Mouse (Mus musculus) monocyte, adult 5-6 weeks (primary cell): Measurements from ENCODE around the gene Trhde. TPM values are rescaled to one million over a fixed set of nuclear protein-coding genes. Genes with fewer than 3 reads are reported as not detected.

Experiments
- ATAC-seq: fragments of 153-309, 156-312 bp; replicated peaks from 2 replicates; pipeline ENCODE4 v1.8.0; 2017; ENCODE audit warnings: mild to moderate bottlenecking; ENCODE audit not compliant: low TSS enrichment, insufficient number of reproducible peaks, severe bottlenecking, poor library complexity, low FRiP score
- total RNA-seq: library from RNA; stranded (forward); fragments of 200-1000, 200-491, 200-594 nt; gene quantifications from 3 replicates; pipeline ENCODE4 v1.2.3, GENCODE M21; 2017

The Trhde gene
- total RNA-seq, 1 experiment from 2014 or later, result not detected

- ATAC-seq, result no peak
Observed at GRCm38 (mm10) chr10:114742755-114743705, 59.1 kb downstream of the Trhde start.

DNA sequence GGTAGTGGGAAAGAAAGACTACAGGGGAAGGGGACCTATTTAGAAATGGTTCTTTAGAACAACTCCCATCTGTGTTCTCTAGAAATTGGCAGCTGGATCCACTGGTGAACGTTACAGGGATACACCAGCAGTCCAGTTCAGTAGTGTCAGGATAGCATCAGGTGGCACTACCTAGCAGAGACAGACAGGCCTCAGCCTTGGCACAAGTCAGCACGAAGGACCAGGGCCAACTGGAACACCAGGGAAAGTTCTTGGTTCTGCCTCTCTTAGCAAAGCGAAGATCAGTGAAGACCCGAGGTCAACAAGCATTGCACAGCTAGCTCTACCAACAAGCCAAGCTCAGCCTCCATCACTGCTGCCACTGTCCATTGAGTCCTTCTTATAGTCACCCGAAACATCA is 62.2 kb downstream of the Trhde start:
- ATAC-seq, result no peak

DNA sequence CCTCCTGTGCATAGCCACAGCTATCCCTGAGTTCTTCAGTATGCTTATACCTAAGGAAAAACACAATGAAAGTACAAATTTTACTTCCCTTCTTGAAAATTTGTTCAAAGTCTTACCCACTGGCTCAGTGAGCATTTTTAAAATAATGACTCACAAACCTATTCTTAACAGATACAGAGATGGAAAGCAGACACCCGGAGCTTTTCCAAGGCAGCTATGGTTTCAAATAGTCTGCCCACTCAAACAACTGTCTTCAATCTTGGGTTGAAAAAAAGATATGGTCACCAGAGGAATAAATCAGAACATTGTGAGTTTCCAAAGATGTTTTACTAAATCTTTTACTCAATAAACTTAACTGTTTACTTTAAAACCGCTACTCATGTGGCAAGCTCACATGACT is 64.5 kb downstream of the Trhde start:
- no peak for ATAC-seq

GRCm38 (mm10) chr10:114736377-114736776 is 65.7 kb downstream of the Trhde start:
- ATAC-seq, result no peak

- ATAC-seq, result no peak
Observed at GRCm38 (mm10) chr10:114735678-114736077, 66.4 kb downstream of the Trhde start.

- ATAC-seq, result no peak
Observed at GRCm38 (mm10) chr10:114735111-114735510, 67.0 kb downstream of the Trhde start.

DNA sequence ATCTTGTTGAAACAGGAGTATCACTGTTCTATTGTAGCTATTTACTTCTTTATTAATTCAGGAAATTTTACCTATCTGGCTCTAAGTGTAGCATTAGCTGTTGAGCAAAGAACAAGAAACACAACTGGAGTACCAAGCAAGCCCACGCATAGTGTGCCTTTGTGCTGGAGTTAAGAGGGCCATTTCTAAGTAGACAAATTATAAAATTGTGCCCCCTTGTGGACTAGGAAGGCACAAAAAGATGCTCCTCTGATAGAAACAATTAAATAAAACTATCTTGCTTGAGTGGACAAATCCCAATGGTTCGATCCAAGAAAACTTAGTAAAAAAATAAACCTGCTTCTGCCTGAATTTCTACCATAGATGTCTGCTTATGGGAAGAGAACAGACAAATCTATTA is 76.5 kb downstream of the Trhde start:
- no peak for ATAC-seq

GRCm38 (mm10) chr10:114701791-114702190 is 100.3 kb downstream of the Trhde start:
- no peak for ATAC-seq

- no peak for ATAC-seq
Observed at GRCm38 (mm10) chr10:114671791-114672415, 130.2 kb downstream of the Trhde start.

GRCm38 (mm10) chr10:114593046-114593445 is 209.1 kb downstream of the Trhde start:
- no peak for ATAC-seq

DNA sequence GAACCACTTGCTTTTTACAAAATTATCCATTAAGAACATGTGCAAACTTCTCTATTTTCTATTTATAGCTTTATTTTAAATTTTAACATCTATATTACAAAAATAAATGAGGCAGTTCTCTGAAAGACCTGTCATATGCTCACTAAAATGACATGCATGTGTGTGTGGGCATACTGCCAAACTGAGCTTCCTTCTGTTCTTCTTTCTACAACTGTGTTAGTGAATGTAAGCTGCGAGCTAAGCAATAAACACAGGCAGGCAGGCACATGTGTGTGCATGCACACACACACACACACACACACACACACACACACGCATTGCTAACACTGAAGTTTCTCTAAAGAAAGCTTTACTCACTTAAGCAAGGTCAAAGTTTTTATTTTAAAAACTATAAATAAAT is 223.2 kb downstream of the Trhde start:
- ATAC-seq, result no peak

DNA sequence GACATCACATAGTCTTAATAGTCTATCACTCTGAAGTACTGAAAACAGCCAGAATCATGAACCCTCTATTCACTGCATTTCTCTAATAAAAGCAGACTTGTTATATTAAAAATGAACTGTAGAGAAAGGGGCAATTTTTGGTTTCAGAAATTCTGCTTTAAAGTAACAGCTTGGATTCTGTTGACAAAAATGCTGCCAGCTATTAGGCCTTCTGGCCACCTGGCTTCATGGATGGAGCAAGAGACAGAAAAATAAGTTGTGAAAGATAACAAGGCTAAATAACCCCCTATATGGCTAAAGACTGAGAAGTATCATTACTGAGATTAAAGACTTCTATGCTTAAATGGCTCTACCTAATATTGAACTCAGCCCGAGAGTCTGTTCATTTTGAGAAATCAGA is 234.2 kb downstream of the Trhde start:
- ATAC-seq, result no peak

- no peak for ATAC-seq
Observed at GRCm38 (mm10) chr10:114509186-114509585, 292.9 kb downstream of the Trhde start.

DNA sequence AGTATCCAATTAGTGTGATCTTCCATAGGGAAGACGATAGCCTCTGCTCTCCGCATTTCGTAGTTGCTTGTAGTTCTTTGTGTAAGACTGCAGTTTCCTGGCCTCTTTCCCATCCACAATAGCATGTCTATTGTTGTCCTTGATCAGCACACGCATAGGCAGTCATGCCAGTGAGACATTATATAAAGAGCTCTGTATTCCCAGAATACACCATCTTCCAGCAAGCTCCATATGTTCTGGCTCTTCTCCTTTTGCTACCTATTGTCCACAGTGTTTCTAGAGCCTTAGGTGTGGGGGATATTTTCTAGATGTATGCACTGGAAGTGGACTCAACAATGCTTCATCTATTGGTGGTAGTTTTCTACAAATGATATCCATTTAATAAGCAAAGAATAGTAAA is 313.3 kb downstream of the Trhde start:
- no peak for ATAC-seq

- no peak for ATAC-seq
Observed at GRCm38 (mm10) chr10:114455591-114455990, 346.5 kb downstream of the Trhde start.

- no peak for ATAC-seq
Observed at GRCm38 (mm10) chr10:114448116-114448515, 354.0 kb downstream of the Trhde start.

- no peak for ATAC-seq
Observed at GRCm38 (mm10) chr10:114418956-114419530, 383.1 kb downstream of the Trhde start.

DNA sequence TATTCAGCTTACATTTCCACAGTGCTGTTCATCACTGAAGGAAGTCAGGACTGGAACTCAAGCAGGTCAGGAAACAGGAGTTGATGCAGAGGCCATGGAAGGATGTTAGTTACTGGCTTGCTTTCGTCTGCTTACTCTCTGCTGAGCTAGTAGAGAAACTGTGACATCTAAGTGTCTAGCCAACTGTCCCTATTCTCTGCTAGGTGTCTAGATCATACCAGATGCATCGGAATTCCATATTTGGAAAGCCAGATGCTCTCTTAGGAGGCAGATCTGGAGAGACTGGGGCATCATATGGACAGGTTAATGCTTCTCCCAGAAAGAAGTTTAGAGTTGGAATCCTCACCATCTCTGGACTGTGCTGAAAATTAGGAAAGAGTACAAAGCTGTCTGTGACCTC is 386.4 kb downstream of the Trhde start:
- no peak for ATAC-seq

GRCm38 (mm10) chr10:114405260-114405659 is 396.8 kb downstream of the Trhde start:
- ATAC-seq, result no peak

DNA sequence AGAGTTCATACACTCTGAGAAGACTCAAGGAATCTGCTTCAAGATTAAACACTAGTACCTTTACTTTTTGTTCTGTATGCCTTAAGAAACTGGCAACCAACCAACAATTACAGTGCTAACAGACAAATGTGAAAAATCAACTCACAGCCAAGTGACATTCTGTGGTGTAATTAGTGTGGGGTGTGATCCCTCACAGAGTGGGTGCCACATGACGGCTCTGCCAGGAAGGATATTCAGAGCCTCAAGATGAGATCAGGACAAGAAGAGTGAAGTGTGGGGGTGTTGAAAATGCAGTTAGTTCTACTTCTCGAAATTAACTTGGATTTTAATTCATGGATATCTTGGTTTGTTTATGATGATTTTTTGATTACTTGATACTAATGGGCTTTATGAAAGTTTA is 398.3 kb downstream of the Trhde start:
- ATAC-seq, result no peak
